Mouse (Mus musculus) kidney, embryonic 14.5 days (tissue): ENCODE data around the gene Grb7. TPM values are rescaled to one million over a fixed set of nuclear protein-coding genes. Genes with fewer than 3 reads are reported as not detected.

Experiments
- ATAC-seq: fragments of 200-750 bp; cut with Nextera tagmentation; 2 replicates; pipeline ENCODE4 v1.8.0; 2017; ENCODE audit warnings: moderate number of reproducible peaks, mild to moderate bottlenecking, moderate TSS enrichment, moderate library complexity; ENCODE audit not compliant: low FRiP score, low TSS enrichment
- H3K27ac ChIP-seq: fragments of 300-500 bp; sonication (generic); 2 replicates; pipeline ENCODE4 v1.5.1; 2014; ENCODE audit warnings: low read depth, mild to moderate bottlenecking, low read length, moderate library complexity, mixed read lengths
- H3K27me3 ChIP-seq: fragments of 300-500 bp; sonication (generic); 2 replicates; pipeline ENCODE4 v1.6.1; 2014; ENCODE audit warnings: mild to moderate bottlenecking, low read length; ENCODE audit not compliant: control insufficient read depth, insufficient read depth
- H3K36me3 ChIP-seq: fragments of 300-500 bp; sonication (generic); 2 replicates; pipeline ENCODE4 v1.6.1; 2014; ENCODE audit warnings: low read length, mixed read lengths; ENCODE audit not compliant: control insufficient read depth, insufficient read depth
- H3K4me1 ChIP-seq: fragments of 300-500 bp; sonication (generic); 2 replicates; pipeline ENCODE4 v1.6.1; 2014; ENCODE audit warnings: low read length, mixed read lengths; ENCODE audit not compliant: control insufficient read depth, insufficient read depth
- H3K4me2 ChIP-seq: fragments of 300-500 bp; sonication (generic); replicated peaks from 2 replicates; pipeline ENCODE4 v1.6.1; 2014; ENCODE audit warnings: low read depth, mild to moderate bottlenecking, low read length
- H3K4me3 ChIP-seq: fragments of 300-500 bp; sonication (generic); 2 replicates; pipeline ENCODE4 v1.5.1; 2014; ENCODE audit warnings: mild to moderate bottlenecking, low read length
- H3K9ac ChIP-seq: fragments of 300-500 bp; sonication (generic); 2 replicates; pipeline ENCODE4 v1.6.1; 2014; ENCODE audit warnings: low read depth, mild to moderate bottlenecking, low read length, moderate library complexity
- H3K9me3 ChIP-seq: fragments of 300-500 bp; sonication (generic); 2 replicates; pipeline ENCODE4 v1.6.1; 2016; ENCODE audit warnings: low read length; ENCODE audit not compliant: control insufficient read depth
- WGBS: fragments of 180-500 bp; shearing (Covaris S2); extraction: QIAGEN DNeasy Blood & Tissue Kit; methylation state at CpG from one replicate; pipeline ENCODE4 v1.1.7; 2014; 5-methylcytosine and 5-hydroxymethylcytosine counted together
- polyA plus RNA-seq: library from polyadenylated mRNA; unstranded; fragments of >200 nt; fragmentation: Nextera tagmentation; extraction: Ambion mirVana; gene quantifications from 2 replicates; pipeline ENCODE4 v1.2.1, GENCODE M21; 2014

Grb7 gene
- polyA plus RNA-seq, 1 experiment from 2014 or later: 66.8 TPM

DNA sequence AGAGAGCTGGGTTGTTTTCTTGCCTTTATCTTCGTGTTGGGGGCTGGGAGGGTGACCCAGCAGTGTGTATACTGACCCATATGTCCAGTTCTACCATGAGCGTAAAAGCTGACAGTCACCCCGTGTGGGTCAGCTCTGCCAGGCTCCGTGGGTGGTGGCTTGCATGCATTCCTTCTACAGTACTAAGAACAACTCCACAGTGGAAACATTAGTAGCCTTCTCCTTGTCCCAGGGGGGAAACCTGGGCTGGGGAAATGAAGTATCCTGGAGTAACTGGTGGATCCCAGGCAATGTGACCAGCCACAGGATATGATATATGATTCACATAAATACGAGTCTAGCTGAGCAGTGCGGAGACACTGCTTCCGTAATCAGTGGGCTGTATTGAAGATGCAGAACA, 32.5 kb upstream of the Grb7 start:
- 11% methylated on average over 7 of the region's 7 CpGs for WGBS
- Histone ChIP-seq H3K4me2 (peak overlapping the region; percentile 59), H3K4me1 (peaks cover 33% of the 10 kb centered on the region), H3K27me3 (no peaks in the 10 kb centered on the region), H3K4me3 (peak overlapping the region; percentile 98), H3K9ac (peak overlapping the region; percentile 97; the same call in 1 of the 2 replicates), H3K36me3 (no peaks in the 10 kb centered on the region), H3K27ac (0 out of 2 replicates have a peak overlapping the region, but pooled peaks have one; percentile 98), H3K9me3 (no peaks in the 10 kb centered on the region)
- no peak for ATAC-seq

- H3K9ac ChIP-seq: 0 out of 2 replicates have a peak overlapping the region, but pooled peaks have one; percentile 97
- no peaks in the 10 kb centered on the region for H3K9me3 ChIP-seq
- H3K4me1 ChIP-seq: peaks cover 29% of the 10 kb centered on the region
- no peak overlapping the region for H3K27ac ChIP-seq
- ATAC-seq: no peak
- no peaks in the 10 kb centered on the region for H3K27me3 ChIP-seq
- 21% methylated on average over 2 of the region's 2 CpGs for WGBS
- peak overlapping the region; percentile 98 for H3K4me3 ChIP-seq
- H3K4me2 ChIP-seq: peak overlapping the region; percentile 59
- H3K36me3 ChIP-seq: no peaks in the 10 kb centered on the region; the same call in 1 of the 2 replicates
Observed at GRCm38 (mm10) chr11:98414162-98414561, 32.0 kb upstream of the Grb7 start.

DNA sequence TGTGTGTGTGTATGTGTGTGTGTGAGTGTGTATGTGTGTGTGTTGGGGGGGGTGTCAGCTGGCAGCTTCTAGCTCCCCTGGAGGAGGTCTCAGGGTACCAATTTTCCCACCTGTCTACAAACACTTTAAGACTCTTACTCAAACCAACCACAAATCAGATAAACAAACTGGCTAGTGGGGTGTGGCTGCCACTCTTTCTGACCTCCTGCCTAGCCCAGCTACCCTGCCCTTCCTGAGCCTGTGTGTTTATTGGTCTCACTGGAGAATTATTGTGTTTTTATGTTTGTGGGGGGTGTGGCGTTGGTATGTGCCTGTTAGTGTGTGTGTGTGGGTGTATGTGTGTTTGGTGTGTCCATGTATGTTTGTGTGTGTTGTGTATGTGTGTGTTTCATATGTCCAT, 29.1 kb upstream of the Grb7 start:
- ATAC-seq: no peak
- Histone ChIP-seq H3K9me3 (no peaks in the 10 kb centered on the region), H3K4me1 (peaks cover 14% of the 10 kb centered on the region), H3K27ac (no peak overlapping the region), H3K27me3 (no peaks in the 10 kb centered on the region), H3K9ac (no peak overlapping the region), H3K4me3 (no peak overlapping the region), H3K4me2 (no peak overlapping the region), H3K36me3 (peaks cover 24% of the 10 kb centered on the region)
- 90% methylated on average over 1 of the region's 1 CpGs for WGBS

- 78% methylated on average over 5 of the region's 6 CpGs for WGBS
- H3K4me3 ChIP-seq: no peak overlapping the region
- no peak overlapping the region for H3K4me2 ChIP-seq
- no peak for ATAC-seq
- H3K27ac ChIP-seq: no peak overlapping the region
- peaks cover 14% of the 10 kb centered on the region for H3K4me1 ChIP-seq
- no peaks in the 10 kb centered on the region for H3K27me3 ChIP-seq
- no peaks in the 10 kb centered on the region for H3K9me3 ChIP-seq
- H3K36me3 ChIP-seq: peaks cover 34% of the 10 kb centered on the region
- no peak overlapping the region for H3K9ac ChIP-seq
Observed at GRCm38 (mm10) chr11:98418273-98418672, 27.9 kb upstream of the Grb7 start.

DNA sequence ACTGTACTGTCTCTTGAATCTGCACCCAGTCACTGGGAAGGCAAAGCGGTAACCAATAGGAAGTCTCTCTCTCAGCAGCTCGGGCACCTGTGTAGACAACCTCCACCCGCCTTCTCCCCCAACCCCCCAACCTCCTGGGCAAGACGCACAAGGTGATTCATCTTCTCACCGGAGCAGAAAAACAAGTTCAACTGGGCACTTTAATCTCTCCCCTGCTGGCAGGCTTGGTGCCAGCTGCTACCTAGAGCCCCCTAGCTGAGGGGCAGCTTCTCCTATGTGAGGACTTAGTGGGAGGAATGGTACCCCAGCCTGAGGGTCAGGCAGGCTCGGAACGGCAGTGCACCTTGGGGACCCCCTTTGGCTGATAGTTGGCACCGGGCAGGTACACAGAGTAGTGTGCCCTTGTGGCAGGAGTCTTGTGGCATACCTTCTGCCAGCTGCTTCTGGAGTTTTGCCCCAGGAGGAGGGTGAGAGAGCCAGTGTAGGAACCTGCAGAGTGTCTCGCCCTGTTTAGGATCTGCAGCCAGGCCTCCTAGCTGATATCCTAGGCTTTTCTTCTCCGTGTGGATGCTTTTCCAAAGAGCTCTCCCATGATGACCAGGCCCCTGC, 27.2 kb upstream of the Grb7 start:
- Histone ChIP-seq H3K9me3 (no peaks in the 10 kb centered on the region), H3K36me3 (peaks cover 39% of the 10 kb centered on the region), H3K9ac (peak overlapping the region; percentile 23; the same call in 1 of the 2 replicates), H3K4me3 (no peak overlapping the region), H3K27me3 (no peaks in the 10 kb centered on the region), H3K4me1 (peaks cover 8% of the 10 kb centered on the region), H3K4me2 (no peak overlapping the region), H3K27ac (no peak overlapping the region)
- no peak for ATAC-seq
- WGBS: 84% methylated on average over 10 of the region's 10 CpGs

DNA sequence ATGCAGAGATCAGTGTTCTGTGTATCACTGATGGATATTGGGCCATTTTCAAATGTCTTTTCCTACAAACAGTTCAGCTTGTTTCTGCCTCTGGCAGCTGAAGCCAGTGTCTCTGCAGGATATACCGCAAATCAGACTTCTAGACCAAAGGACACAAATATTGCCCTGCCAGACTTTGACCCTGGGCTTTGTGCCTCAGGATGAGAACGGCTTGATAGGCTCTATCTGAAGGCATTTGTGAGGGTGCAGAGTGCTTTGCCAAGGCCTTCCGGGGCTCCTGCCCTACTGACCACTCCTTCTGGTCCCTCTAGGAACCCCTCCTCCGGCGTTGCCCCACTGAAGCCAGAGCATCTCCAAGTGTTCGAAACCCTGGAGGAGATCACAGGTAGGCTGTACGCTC, 19.6 kb upstream of the Grb7 start:
- no peaks in the 10 kb centered on the region for H3K9me3 ChIP-seq
- no peak overlapping the region for H3K27ac ChIP-seq
- no peaks in the 10 kb centered on the region for H3K27me3 ChIP-seq
- no peaks in the 10 kb centered on the region for H3K4me1 ChIP-seq
- no peak overlapping the region for H3K9ac ChIP-seq
- no peak for ATAC-seq
- H3K4me3 ChIP-seq: no peak overlapping the region
- peaks cover 84% of the 10 kb centered on the region for H3K36me3 ChIP-seq
- WGBS: 93% methylated on average over 7 of the region's 7 CpGs
- no peak overlapping the region for H3K4me2 ChIP-seq

DNA sequence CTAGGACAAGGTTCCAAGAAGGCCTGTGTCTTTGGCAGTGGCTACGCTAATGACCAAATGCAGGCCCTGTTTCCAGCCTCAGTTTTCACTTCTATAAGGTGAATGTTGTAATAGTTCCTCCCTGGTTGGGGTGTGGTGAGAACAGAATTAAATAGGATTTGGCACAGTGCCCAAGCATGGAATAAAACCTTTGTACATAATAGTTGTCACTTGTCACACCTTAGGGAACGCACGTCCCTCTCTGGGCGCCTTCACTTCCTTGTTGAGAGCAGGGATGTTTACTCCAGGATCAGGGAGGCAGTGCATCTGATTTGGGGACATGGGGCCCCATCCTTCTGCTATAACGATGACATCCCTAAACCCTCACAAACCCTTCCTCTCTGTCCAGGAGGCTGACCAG, 17.8 kb upstream of the Grb7 start:
- no peaks in the 10 kb centered on the region for H3K27me3 ChIP-seq
- H3K9me3 ChIP-seq: no peaks in the 10 kb centered on the region
- H3K9ac ChIP-seq: no peak overlapping the region
- H3K4me3 ChIP-seq: no peak overlapping the region
- ATAC-seq: no peak
- no peak overlapping the region for H3K4me2 ChIP-seq
- H3K27ac ChIP-seq: no peak overlapping the region
- no peaks in the 10 kb centered on the region for H3K4me1 ChIP-seq
- peaks cover 81% of the 10 kb centered on the region for H3K36me3 ChIP-seq
- WGBS: 92% methylated on average over 5 of the region's 5 CpGs

DNA sequence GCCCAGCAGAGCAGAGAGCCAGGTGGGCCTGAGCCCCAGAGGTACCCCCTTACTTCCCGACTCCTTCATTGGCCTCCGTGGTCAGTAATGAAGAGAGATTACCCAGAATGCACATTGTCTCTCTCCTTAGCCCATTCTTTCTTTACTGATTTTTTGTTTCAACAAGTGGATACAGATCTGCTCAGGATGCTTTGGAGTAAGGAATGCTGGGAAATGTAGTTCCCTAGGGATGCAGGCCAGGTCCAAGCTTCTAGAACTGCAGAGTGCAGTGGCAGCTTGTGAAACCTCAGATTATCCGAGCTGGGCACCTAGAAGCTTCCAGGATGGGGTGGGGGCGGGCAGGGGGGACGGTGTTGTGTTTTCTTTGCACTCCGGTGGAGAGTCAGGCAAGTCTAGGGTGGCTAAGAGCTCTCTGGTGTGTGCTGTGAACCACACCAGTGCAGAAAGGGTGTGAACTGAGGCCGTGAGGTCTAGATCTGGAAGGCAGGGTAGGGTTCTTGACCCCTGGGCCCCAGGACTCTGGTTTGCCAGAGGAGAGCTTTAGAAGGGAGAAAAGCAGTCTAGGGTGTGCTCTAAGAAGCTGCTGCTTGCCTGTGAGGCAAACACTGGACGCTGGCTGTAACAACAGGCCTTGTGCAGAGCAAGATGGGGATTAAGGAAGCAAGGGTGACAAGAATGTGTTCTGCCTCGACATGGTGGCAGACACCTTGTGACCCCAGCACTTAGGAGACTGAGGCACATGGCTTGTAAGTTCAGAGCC, 14.3 kb upstream of the Grb7 start:
- no peaks in the 10 kb centered on the region for H3K27me3 ChIP-seq
- no peak overlapping the region for H3K4me2 ChIP-seq
- no peak overlapping the region for H3K27ac ChIP-seq
- no peaks in the 10 kb centered on the region for H3K9me3 ChIP-seq
- H3K4me1 ChIP-seq: no peaks in the 10 kb centered on the region
- H3K9ac ChIP-seq: no peak overlapping the region
- WGBS: 80% methylated on average over 9 of the region's 9 CpGs
- H3K36me3 ChIP-seq: peaks cover 91% of the 10 kb centered on the region
- no peak for ATAC-seq
- H3K4me3 ChIP-seq: no peak overlapping the region

DNA sequence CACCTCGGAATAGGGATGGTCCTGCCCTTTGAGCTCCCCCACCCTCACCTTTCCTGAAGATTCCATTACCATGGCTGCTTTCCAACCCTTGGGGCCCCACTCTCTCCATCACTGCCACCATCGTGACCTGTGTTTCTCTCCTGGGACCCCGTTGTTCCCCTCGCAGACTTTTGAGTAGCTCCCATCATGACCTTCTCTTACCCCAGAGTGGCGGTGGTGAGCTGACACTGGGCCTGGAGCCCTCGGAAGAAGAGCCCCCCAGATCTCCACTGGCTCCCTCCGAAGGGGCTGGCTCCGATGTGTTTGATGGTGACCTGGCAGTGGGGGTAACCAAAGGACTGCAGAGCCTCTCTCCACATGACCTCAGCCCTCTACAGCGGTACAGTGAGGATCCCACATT, 10.5 kb upstream of the Grb7 start:
- 92% methylated on average over 9 of the region's 9 CpGs for WGBS
- no peaks in the 10 kb centered on the region for H3K9me3 ChIP-seq
- 0 out of 2 replicates have a peak, but pooled peaks cover 3% of the 10 kb centered on the region for H3K4me1 ChIP-seq
- no peak overlapping the region for H3K9ac ChIP-seq
- ATAC-seq: no peak
- H3K27me3 ChIP-seq: no peaks in the 10 kb centered on the region
- H3K4me3 ChIP-seq: no peak overlapping the region
- peaks cover 57% of the 10 kb centered on the region for H3K36me3 ChIP-seq
- no peak overlapping the region for H3K27ac ChIP-seq
- no peak overlapping the region for H3K4me2 ChIP-seq
